Mouse (Mus musculus) kidney, postnatal 14 days (tissue): ENCODE data around the gene Srgn.

ENCODE experiments used
- DNase-seq: peaks from one replicate; pipeline ENCODE4 v3.0.0; 2022; ENCODE audit warnings: mixed read lengths

Gene Srgn

GRCm38 (mm10) chr10:62527351-62527750 is at the start of gene Srgn:
Gene Srgn, minus strand, starts transcription at chr10:62527451.
- DNase-seq = no peak

GRCm38 (mm10) chr10:62575001-62575400 is 47.8 kb upstream of the Srgn start:
- DNase-seq = no peak

- peak; percentile 24 for DNase-seq
These were observed 43.0 kb upstream of the Srgn start for GRCm38 (mm10) chr10:62570126-62570871.

- DNase-seq = no peak
These were observed 41.6 kb upstream of the Srgn start for GRCm38 (mm10) chr10:62568861-62569260.

- no peak for DNase-seq
These were observed 30.5 kb upstream of the Srgn start for GRCm38 (mm10) chr10:62557736-62558135.

GRCm38 (mm10) chr10:62556558-62556901 is 29.3 kb upstream of the Srgn start:
- no peak for DNase-seq

- no peak for DNase-seq
These were observed 28.7 kb upstream of the Srgn start for GRCm38 (mm10) chr10:62555705-62556557.

GRCm38 (mm10) chr10:62553611-62554091 is 26.4 kb upstream of the Srgn start:
- DNase-seq = no peak

- DNase-seq = no peak
These were observed 23.6 kb upstream of the Srgn start for GRCm38 (mm10) chr10:62550787-62551300.

GRCm38 (mm10) chr10:62549523-62550166 is 22.4 kb upstream of the Srgn start:
- peak; percentile 81 for DNase-seq

- peak; percentile 41 for DNase-seq
These were observed 19.2 kb upstream of the Srgn start for GRCm38 (mm10) chr10:62546441-62546840.

GRCm38 (mm10) chr10:62545759-62546158 is 18.5 kb upstream of the Srgn start:
- no peak for DNase-seq

- DNase-seq = no peak
These were observed 17.1 kb upstream of the Srgn start for GRCm38 (mm10) chr10:62544316-62544715.

- no peak for DNase-seq
These were observed 16.2 kb upstream of the Srgn start for GRCm38 (mm10) chr10:62543399-62543808.

GRCm38 (mm10) chr10:62542928-62543327 is 15.7 kb upstream of the Srgn start:
- no peak for DNase-seq

- DNase-seq = no peak
These were observed 15.3 kb upstream of the Srgn start for GRCm38 (mm10) chr10:62542507-62542906.

- DNase-seq = no peak
These were observed 14.2 kb upstream of the Srgn start for GRCm38 (mm10) chr10:62541499-62541898.

GRCm38 (mm10) chr10:62540800-62541199 is 13.5 kb upstream of the Srgn start:
- no peak for DNase-seq

GRCm38 (mm10) chr10:62534509-62534908 is 7.3 kb upstream of the Srgn start:
- no peak for DNase-seq

GRCm38 (mm10) chr10:62532832-62533231 is 5.6 kb upstream of the Srgn start:
- DNase-seq = no peak

GRCm38 (mm10) chr10:62530183-62530582 is 2.9 kb upstream of the Srgn start:
- peak; percentile 85 for DNase-seq

- no peak for DNase-seq
These were observed 4.8 kb downstream of the Srgn start for GRCm38 (mm10) chr10:62522346-62522950.

- no peak for DNase-seq
These were observed 5.5 kb downstream of the Srgn start for GRCm38 (mm10) chr10:62521763-62522162.
